ENCODE assay signal across 24 mouse cellular contexts in the genomic region with DNA sequence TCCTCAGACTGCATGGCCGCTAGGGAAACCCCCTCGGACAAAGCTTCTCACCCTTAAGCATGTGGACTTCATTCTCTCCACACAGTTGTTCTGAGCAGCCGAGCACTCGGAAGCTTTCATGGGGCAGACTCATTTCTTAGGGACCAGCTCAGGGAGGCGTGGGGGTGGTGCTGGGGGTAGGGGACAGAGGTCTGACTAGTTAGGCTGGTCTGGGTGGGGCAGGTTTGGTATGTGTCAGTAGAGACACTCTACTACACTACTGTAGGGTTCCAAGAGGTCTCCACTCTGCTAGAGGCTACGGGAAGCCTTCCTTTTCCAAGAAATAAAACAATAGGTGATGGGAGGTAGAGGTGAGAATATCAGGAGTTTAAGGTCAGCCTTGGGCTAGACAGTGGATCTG. TPM values are rescaled to one million over a fixed set of nuclear protein-coding genes. Genes with fewer than 3 reads are reported as not detected.
DNase-seq lines count a peak whose midpoint lies in the region; ATAC-seq and TF ChIP-seq lines count a peak whose summit lies in the region.
"Had no signal": no experiment of that assay in that cellular context is flagged by ENCODE, and none has a peak within 500 bp of the region (broad histone marks: within the 10 kb centered on the region; RNA-seq: fewer than 3 reads in every experiment).

No protein-coding gene starts in this region.

- H3K9ac ChIP-seq in ES-Bruce4 (ENCODE audit: low read depth, poor library complexity, severe bottlenecking): no peak overlapping the region
- H3K9ac ChIP-seq in intestine, embryonic 14.5 days (ENCODE audit: low read length): no peak overlapping the region
- H3K9ac ChIP-seq in stomach, embryonic 14.5 days (replicated peaks; ENCODE audit: low read depth, low read length): no peak overlapping the region
- H3K9ac ChIP-seq: forebrain, embryonic 13.5 days; midbrain, embryonic 15.5 days; neural tube, embryonic 12.5 days had no signal

- TF ChIP-seq POLR2A in ES-Bruce4 (IDR thresholded peaks at IDR 0.05; ENCODE audit: insufficient read depth, low read length): no peak

- H3K9me3 ChIP-seq in ES-Bruce4 (replicated peaks; ENCODE audit: control insufficient read depth, insufficient read depth, low read length, poor library complexity, severe bottlenecking): no peaks in the 10 kb centered on the region
- no peaks in the 10 kb centered on the region for H3K9me3 ChIP-seq in intestine, embryonic 14.5 days (ENCODE audit: control insufficient read depth, low read length)
- no peaks in the 10 kb centered on the region for H3K9me3 ChIP-seq in stomach, embryonic 14.5 days (ENCODE audit: control insufficient read depth, low read depth, low read length)
- H3K9me3 ChIP-seq: forebrain, embryonic 13.5 days; midbrain, embryonic 15.5 days; neural tube, embryonic 12.5 days had no signal

- H3K4me2 ChIP-seq in intestine, embryonic 14.5 days (ENCODE audit: low read length): no peak overlapping the region
- H3K4me2 ChIP-seq in stomach, embryonic 14.5 days (replicated peaks; ENCODE audit: low read depth, low read length): no peak overlapping the region
- H3K4me2 ChIP-seq: forebrain, embryonic 13.5 days; heart, embryonic 11.5 days; midbrain, embryonic 15.5 days; neural tube, embryonic 12.5 days had no signal

- ATAC-seq in intestine, embryonic 14.5 days (replicated peaks; ENCODE audit: low FRiP score, low TSS enrichment, low read depth): peak; percentile 40
- ATAC-seq in stomach, embryonic 14.5 days (ENCODE audit: insufficient number of reproducible peaks, insufficient read depth, low FRiP score, low read depth): 0 out of 2 replicates have a peak, but pooled peaks have one; percentile 24
- ATAC-seq: activated CD4-positive, CD25-positive, alpha-beta regulatory T cell, adult 4 months; forebrain, embryonic 13.5 days; midbrain, embryonic 15.5 days had no signal

- TF ChIP-seq EP300 in ES-Bruce4 (IDR thresholded peaks at IDR 0.05; ENCODE audit: insufficient read depth, low read depth, low read length): peak; percentile 71; the same call in 1 of the 2 replicates

- 69% methylated on average over 6 of the region's 6 CpGs for WGBS in intestine, embryonic 14.5 days
- WGBS in stomach, embryonic 14.5 days: 68% methylated on average over 6 of the region's 6 CpGs

- no peak overlapping the region for H3K4me3 ChIP-seq in ES-Bruce4 (ENCODE audit: low read depth, low read length)
- H3K4me3 ChIP-seq in intestine, embryonic 14.5 days (ENCODE audit: low read depth, low read length): no peak overlapping the region
- H3K4me3 ChIP-seq in stomach, embryonic 14.5 days (ENCODE audit: low read depth, low read length): no peak overlapping the region
- H3K4me3 ChIP-seq: forebrain, embryonic 13.5 days; midbrain, embryonic 15.5 days; neural tube, embryonic 12.5 days had no signal

- peaks cover 2% of the 10 kb centered on the region; the same call in 1 of the 2 replicates for H3K36me3 ChIP-seq in ES-Bruce4 (ENCODE audit: control insufficient read depth, insufficient read depth, low read length, poor library complexity, severe bottlenecking)
- H3K36me3 ChIP-seq in intestine, embryonic 14.5 days (ENCODE audit: control insufficient read depth, insufficient read depth, low read length): peaks cover 46% of the 10 kb centered on the region
- peaks cover 5% of the 10 kb centered on the region; the same call in 1 of the 2 replicates for H3K36me3 ChIP-seq in stomach, embryonic 14.5 days (ENCODE audit: control insufficient read depth, insufficient read depth, low read length)
- H3K36me3 ChIP-seq: midbrain, embryonic 15.5 days had no signal

- H3K27me3 ChIP-seq in ES-Bruce4 (ENCODE audit: control insufficient read depth, insufficient read depth, low read length, poor library complexity, severe bottlenecking): no peaks in the 10 kb centered on the region
- no peaks in the 10 kb centered on the region for H3K27me3 ChIP-seq in intestine, embryonic 14.5 days (replicated peaks; ENCODE audit: control insufficient read depth, insufficient read depth, low read length)
- H3K27me3 ChIP-seq in stomach, embryonic 14.5 days (ENCODE audit: control insufficient read depth, insufficient read depth, low read length): no peaks in the 10 kb centered on the region
- H3K27me3 ChIP-seq: CH12.LX; forebrain, embryonic 13.5 days; midbrain, embryonic 15.5 days; neural tube, embryonic 12.5 days had no signal

- no peak for TF ChIP-seq CTCF in ES-Bruce4 (IDR thresholded peaks at IDR 0.05; ENCODE audit: low read depth, low read length)

- H3K4me1 ChIP-seq in ES-Bruce4 (ENCODE audit: control insufficient read depth, insufficient read depth, low read length): peaks cover 15% of the 10 kb centered on the region
- no peaks in the 10 kb centered on the region for H3K4me1 ChIP-seq in intestine, embryonic 14.5 days (replicated peaks; ENCODE audit: control insufficient read depth, insufficient read depth, low read length)
- H3K4me1 ChIP-seq in stomach, embryonic 14.5 days (ENCODE audit: control insufficient read depth, insufficient read depth, low read length): peaks cover 6% of the 10 kb centered on the region; the same call in 1 of the 2 replicates

- H3K27ac ChIP-seq in ES-Bruce4 (ENCODE audit: insufficient read depth, low read length): peak overlapping the region; percentile 10; the same call in 1 of the 2 replicates
- H3K27ac ChIP-seq in intestine, embryonic 14.5 days (ENCODE audit: low read depth): no peak overlapping the region; the same call in 1 of the 2 replicates
- no peak overlapping the region for H3K27ac ChIP-seq in stomach, embryonic 14.5 days (ENCODE audit: low read length)
- H3K27ac ChIP-seq: forebrain, embryonic 13.5 days; macrophage; midbrain, embryonic 15.5 days; neural tube, embryonic 12.5 days had no signal

- DNase-seq in kidney, postnatal 14 days: peak; percentile 15
- DNase-seq in kidney, postnatal 25 days: no peak
- no peak for DNase-seq in intestine, embryonic 14.5 days (ENCODE audit: low spot score)
- no peak for DNase-seq in gastrocnemius, postnatal 4 days (ENCODE audit: low spot score in 2 of 2)
- no peak for DNase-seq in spleen, postnatal 4 days (ENCODE audit: low spot score in 2 of 2)
- DNase-seq: B cell, adult 2 months; cerebellum, adult 18-20 months; cerebellum, postnatal 36 days; left cerebral cortex, postnatal 4 days; right cerebral cortex, postnatal 14 days; spleen, adult 18-20 months; thymus, postnatal 14 days had no signal

RNA-seq across cellular contexts. Expression of gene Cd101, which starts 15.3 kb away (rescaled TPM):
- not detected in 2 replicates for polyA plus RNA-seq in ES-Bruce4 (2011; ENCODE audit: insufficient read depth, insufficient read length, low read depth, missing spikeins)
- 0.11 and 0.12 TPM in 2 replicates for polyA plus RNA-seq in intestine, embryonic 14.5 days (2014; fragmentation: Nextera tagmentation; extraction: Ambion mirVana)
- polyA plus RNA-seq in stomach, embryonic 14.5 days (2014; fragmentation: Nextera tagmentation; extraction: Ambion mirVana): 0.20 TPM in 1 of 2 replicates, not detected in the other
- total RNA-seq in gastrocnemius, postnatal 4 days (2021): under 1 TPM; 0.57 to 0.91 TPM
- total RNA-seq: CH12.LX; liver, adult 2 months; MEL had no signal
- polyA plus RNA-seq: kidney, embryonic 14.5 days; midbrain, embryonic 15.5 days had no signal
